Mouse (Mus musculus) neural tube, embryonic 11.5 days (tissue): ENCODE data around the gene Nkain2. TPM values are rescaled to one million over a fixed set of nuclear protein-coding genes. Genes with fewer than 3 reads are reported as not detected.
"Not testable (repeated sequence)": the region's sequence is repeated elsewhere in the genome, so short reads cannot be mapped to it uniquely, and the experiment has no call there.

Experiments used
- ATAC-seq: fragments of 200-750 bp; cut with Nextera tagmentation; 2 replicates; pipeline ENCODE4 v1.8.0; 2017; ENCODE audit warnings: moderate number of reproducible peaks, mild to moderate bottlenecking, moderate TSS enrichment, moderate library complexity; ENCODE audit not compliant: insufficient read depth, low FRiP score, low TSS enrichment
- DNase-seq: peaks from one replicate; pipeline ENCODE4 v3.0.0-alpha.2; 2015; ENCODE audit warnings: low spot score
- H3K27ac ChIP-seq: fragments of 300-500 bp; sonication (generic); 2 replicates; pipeline ENCODE4 v1.5.1; 2014; ENCODE audit warnings: low read depth, mild to moderate bottlenecking, low read length
- H3K27me3 ChIP-seq: fragments of 300-500 bp; sonication (generic); 2 replicates; pipeline ENCODE4 v1.6.1; 2014; ENCODE audit warnings: mild to moderate bottlenecking, low read length, mixed read lengths; ENCODE audit not compliant: control insufficient read depth, insufficient read depth
- H3K36me3 ChIP-seq: fragments of 300-500 bp; sonication (generic); 2 replicates; pipeline ENCODE4 v1.6.1; 2014; ENCODE audit warnings: mild to moderate bottlenecking, low read length, moderate library complexity, mixed read lengths; ENCODE audit not compliant: control insufficient read depth, insufficient read depth
- H3K4me1 ChIP-seq: fragments of 300-500 bp; sonication (generic); 2 replicates; pipeline ENCODE4 v1.6.1; 2014; ENCODE audit warnings: low read length, mixed read lengths; ENCODE audit not compliant: control insufficient read depth, insufficient read depth
- H3K4me2 ChIP-seq: fragments of 300-500 bp; sonication (generic); 2 replicates; pipeline ENCODE4 v1.6.1; 2014; ENCODE audit warnings: low read depth, mild to moderate bottlenecking, moderate library complexity
- H3K4me3 ChIP-seq: fragments of 300-500 bp; sonication (generic); 2 replicates; pipeline ENCODE4 v1.5.1; 2014; ENCODE audit warnings: low read depth, low read length
- H3K9ac ChIP-seq: fragments of 300-500 bp; sonication (generic); 2 replicates; pipeline ENCODE4 v1.6.1; 2014; ENCODE audit warnings: mild to moderate bottlenecking, low read length
- H3K9me3 ChIP-seq: fragments of 300-500 bp; sonication (generic); 2 replicates; pipeline ENCODE4 v1.6.1; 2016; ENCODE audit warnings: low read length; ENCODE audit not compliant: control insufficient read depth
- WGBS: fragments of 180-500 bp; shearing (Covaris S2); extraction: QIAGEN DNeasy Blood & Tissue Kit; methylation state at CpG from one replicate; pipeline ENCODE4 v1.1.7; 2014; 5-methylcytosine and 5-hydroxymethylcytosine counted together
- polyA plus RNA-seq: library from polyadenylated mRNA; unstranded; fragments of >200 nt; fragmentation: Nextera tagmentation; extraction: Ambion mirVana; gene quantifications from 2 replicates; pipeline ENCODE4 v1.2.1, GENCODE M21; 2014

The Nkain2 gene
- polyA plus RNA-seq, 1 experiment from 2014 or later, result 3.3 TPM

GRCm38 (mm10) chr10:31931961-31932360 is 958.3 kb downstream of the Nkain2 start:
- Histone ChIP-seq H3K4me3 (no peak overlapping the region), H3K4me2 (no peak overlapping the region), H3K36me3 (no peaks in the 10 kb centered on the region), H3K27ac (no peak overlapping the region), H3K4me1 (no peaks in the 10 kb centered on the region), H3K27me3 (no peaks in the 10 kb centered on the region), H3K9me3 (no peaks in the 10 kb centered on the region), H3K9ac (no peak overlapping the region)
- DNase-seq, result no peak
- no peak for ATAC-seq
- WGBS, result 87% methylated on average over 2 of the region's 2 CpGs

- no peaks in the 10 kb centered on the region for H3K36me3 ChIP-seq
- no peak overlapping the region for H3K4me3 ChIP-seq
- ATAC-seq (no peak), DNase-seq (no peak)
- WGBS, result 71% methylated on average over 5 of the region's 5 CpGs
- H3K9ac ChIP-seq, result no peak overlapping the region
- no peaks in the 10 kb centered on the region for H3K27me3 ChIP-seq
- no peaks in the 10 kb centered on the region for H3K9me3 ChIP-seq
- no peaks in the 10 kb centered on the region for H3K4me1 ChIP-seq
- H3K4me2 ChIP-seq, result no peak overlapping the region
- H3K27ac ChIP-seq, result no peak overlapping the region
These were observed 962.6 kb downstream of the Nkain2 start for GRCm38 (mm10) chr10:31927657-31928056.

DNA sequence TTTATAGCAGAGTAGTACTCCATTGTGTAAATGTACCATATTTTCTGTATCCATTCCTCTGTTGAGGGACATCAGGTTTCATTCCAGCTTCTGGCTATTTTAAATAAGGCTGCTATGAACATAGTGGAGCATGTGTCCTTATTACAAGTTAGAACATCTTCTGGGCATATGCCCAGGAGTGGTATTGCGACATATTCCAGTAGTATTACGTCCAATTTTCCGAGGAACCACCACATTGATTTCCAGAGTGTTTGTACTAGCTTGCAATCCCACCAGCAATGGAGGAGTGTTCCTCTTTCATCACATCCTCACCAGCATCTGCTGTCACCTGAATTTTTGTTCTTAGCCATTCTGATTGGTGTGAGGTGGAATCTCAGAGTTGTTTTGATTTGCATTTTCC is 969.4 kb downstream of the Nkain2 start:
- not testable (repeated sequence) for H3K4me2 ChIP-seq

GRCm38 (mm10) chr10:31907488-31907887 is 982.8 kb downstream of the Nkain2 start:
- DNase-seq (peak; percentile 10), ATAC-seq (peak; percentile 86)
- Histone ChIP-seq H3K4me3 (no peak overlapping the region), H3K9me3 (no peaks in the 10 kb centered on the region), H3K27me3 (no peaks in the 10 kb centered on the region), H3K27ac (no peak overlapping the region), H3K36me3 (no peaks in the 10 kb centered on the region), H3K9ac (no peak overlapping the region), H3K4me2 (no peak overlapping the region), H3K4me1 (no peaks in the 10 kb centered on the region)
- 46% methylated on average over 3 of the region's 3 CpGs for WGBS

More for the DNA sequence above, 969.4 kb downstream of the Nkain2 start:
- not testable (repeated sequence) for DNase-seq, ATAC-seq, H3K4me1 ChIP-seq, H3K36me3 ChIP-seq, H3K4me3 ChIP-seq, H3K9me3 ChIP-seq, H3K27ac ChIP-seq, H3K9ac ChIP-seq, H3K27me3 ChIP-seq
- WGBS, result 93% methylated on average over 3 of the region's 3 CpGs

DNA sequence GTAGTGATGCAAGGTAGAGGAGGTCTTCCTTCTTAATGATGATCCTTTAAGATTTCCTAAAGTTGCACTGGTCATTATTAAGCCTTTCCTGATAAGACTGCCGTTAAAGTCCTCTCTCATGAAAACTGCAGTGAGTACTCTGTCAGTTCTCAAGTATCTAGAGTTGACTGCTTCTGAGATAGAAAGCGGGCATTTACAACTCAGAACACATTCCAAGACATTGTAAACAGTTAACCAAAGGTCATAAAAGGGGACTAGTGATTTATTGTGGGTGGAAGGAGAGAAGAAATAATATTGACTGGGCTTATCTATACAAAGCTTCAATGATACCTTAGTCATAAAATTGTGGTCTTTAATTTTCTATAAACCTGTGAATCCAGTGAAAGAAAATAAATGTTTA is 990.8 kb downstream of the Nkain2 start:
- Histone ChIP-seq H3K27me3 (no peaks in the 10 kb centered on the region), H3K4me3 (no peak overlapping the region), H3K27ac (no peak overlapping the region), H3K9me3 (no peaks in the 10 kb centered on the region), H3K4me2 (no peak overlapping the region), H3K9ac (no peak overlapping the region), H3K36me3 (no peaks in the 10 kb centered on the region), H3K4me1 (no peaks in the 10 kb centered on the region)
- 48% methylated on average over 2 of the region's 2 CpGs for WGBS
- ATAC-seq (no peak), DNase-seq (no peak)

DNA sequence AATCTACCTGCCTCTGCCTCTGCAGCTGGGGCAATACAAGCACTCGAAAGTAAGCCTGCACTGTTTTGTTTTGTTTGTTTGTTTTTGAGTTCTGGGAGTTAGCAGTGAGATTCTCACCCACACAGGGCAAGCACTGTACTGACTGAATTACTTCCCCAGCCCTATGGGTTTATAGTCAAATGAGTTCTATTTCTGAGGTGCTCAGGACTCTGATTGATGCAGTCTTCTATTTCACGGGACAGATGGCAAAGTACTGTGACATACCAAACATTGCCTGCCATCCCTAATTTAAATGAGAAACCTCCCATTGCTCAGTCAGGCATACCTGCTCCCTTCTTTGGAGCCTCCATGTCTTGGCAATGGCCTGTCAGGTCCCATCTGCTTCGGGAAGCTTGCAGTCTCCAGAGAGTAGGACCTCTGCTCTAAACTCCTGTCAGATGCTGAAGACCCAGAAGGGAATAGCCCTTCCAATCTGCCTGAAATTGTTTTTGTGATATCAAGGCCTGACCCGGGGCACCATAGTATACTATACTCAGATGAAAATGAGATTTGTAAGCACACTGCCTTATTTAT is 1016.9 kb downstream of the Nkain2 start:
- ATAC-seq (peak; percentile 55; the same call in 1 of the 2 replicates), DNase-seq (no peak)
- no peak overlapping the region for H3K27ac ChIP-seq
- no peaks in the 10 kb centered on the region for H3K27me3 ChIP-seq
- no peak overlapping the region for H3K4me3 ChIP-seq
- no peaks in the 10 kb centered on the region for H3K36me3 ChIP-seq
- H3K4me2 ChIP-seq, result no peak overlapping the region
- no peak overlapping the region for H3K9ac ChIP-seq
- no peaks in the 10 kb centered on the region for H3K9me3 ChIP-seq
- no peaks in the 10 kb centered on the region for H3K4me1 ChIP-seq
- WGBS, result 56% methylated on average over 4 of the region's 4 CpGs

DNA sequence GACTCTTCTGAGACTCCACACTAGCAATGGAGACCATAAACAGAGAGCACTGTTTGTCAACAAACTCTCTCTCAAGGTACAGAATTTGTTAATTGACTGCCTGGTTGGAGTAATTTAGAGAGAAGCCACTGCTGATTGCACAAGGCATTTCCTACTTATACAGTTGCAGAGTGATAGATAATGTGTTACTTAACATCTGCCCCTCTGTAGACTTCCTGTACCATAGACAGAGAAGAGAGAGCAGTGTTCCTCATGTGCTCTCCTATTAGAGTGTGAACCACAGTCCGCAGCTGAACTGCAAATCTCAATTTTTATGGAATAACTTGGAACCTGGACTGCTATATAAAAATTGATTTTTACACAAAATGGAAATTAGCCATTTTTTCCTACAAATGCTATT is 1022.0 kb downstream of the Nkain2 start:
- no peak overlapping the region for H3K27ac ChIP-seq
- no peaks in the 10 kb centered on the region for H3K4me1 ChIP-seq
- no peaks in the 10 kb centered on the region for H3K9me3 ChIP-seq
- H3K9ac ChIP-seq, result no peak overlapping the region
- no peak for ATAC-seq
- DNase-seq, result no peak
- H3K27me3 ChIP-seq, result no peaks in the 10 kb centered on the region
- H3K36me3 ChIP-seq, result no peaks in the 10 kb centered on the region
- WGBS, result 94% methylated on average over 1 of the region's 1 CpGs
- no peak overlapping the region for H3K4me3 ChIP-seq
- no peak overlapping the region for H3K4me2 ChIP-seq

DNA sequence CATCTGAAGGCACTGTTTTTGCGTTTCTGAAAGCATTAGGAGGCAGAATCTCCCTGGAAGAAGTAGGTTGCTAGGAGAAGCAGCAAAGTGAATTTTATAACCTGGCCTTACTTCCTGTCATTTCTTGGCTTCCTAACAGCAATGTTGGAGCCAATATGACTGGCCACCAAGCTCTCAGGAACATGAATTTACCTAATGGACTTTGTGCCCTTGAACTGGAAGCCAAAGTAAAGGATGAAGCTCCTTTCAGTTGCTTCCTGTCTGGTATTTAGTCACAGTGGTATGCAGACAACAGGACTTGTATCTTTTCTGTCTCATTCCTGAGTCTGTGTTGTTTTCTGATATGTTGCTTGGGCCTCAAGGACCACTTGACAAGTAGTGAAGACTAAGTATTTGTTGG is 1063.2 kb downstream of the Nkain2 start:
- H3K27ac ChIP-seq, result no peak overlapping the region
- no peaks in the 10 kb centered on the region for H3K36me3 ChIP-seq
- no peaks in the 10 kb centered on the region for H3K27me3 ChIP-seq
- WGBS, result 69% methylated on average over 1 of the region's 1 CpGs
- no peak overlapping the region for H3K9ac ChIP-seq
- DNase-seq (no peak), ATAC-seq (no peak)
- no peaks in the 10 kb centered on the region for H3K9me3 ChIP-seq
- H3K4me3 ChIP-seq, result no peak overlapping the region
- no peak overlapping the region for H3K4me2 ChIP-seq
- no peaks in the 10 kb centered on the region for H3K4me1 ChIP-seq

GRCm38 (mm10) chr10:31812543-31812942 is 1077.7 kb downstream of the Nkain2 start:
- WGBS, result 83% methylated on average over 3 of the region's 3 CpGs
- Histone ChIP-seq H3K4me3 (no peak overlapping the region), H3K9ac (no peak overlapping the region), H3K4me1 (no peaks in the 10 kb centered on the region), H3K27ac (no peak overlapping the region), H3K4me2 (no peak overlapping the region), H3K36me3 (no peaks in the 10 kb centered on the region), H3K9me3 (no peaks in the 10 kb centered on the region), H3K27me3 (no peaks in the 10 kb centered on the region)
- ATAC-seq (no peak), DNase-seq (no peak)
